Mouse (Mus musculus) liver, adult 2 months (tissue): ENCODE measurements at regions not wholly inside any gene's neighbourhood (a gene's known extent, or its start where the extent isn't known, plus 50 kb on each side); places are given as distances from the start of the nearest gene placed in this dataset.

Experiments
- DNase-seq: peaks from one replicate; pipeline ENCODE4 v3.0.0-alpha.2; 2011; ENCODE audit warnings: low read depth, low spot score; ENCODE audit errors: extremely low read depth
- H3K27ac ChIP-seq: fragments of 200-500 bp; replicated peaks from 2 replicates; pipeline ENCODE4 v1.5.1; 2012; ENCODE audit warnings: low read depth, mild to moderate bottlenecking, control low read depth, inconsistent platforms, low read length; ENCODE audit not compliant: insufficient read depth
- H3K27me3 ChIP-seq: fragments of 200-500 bp; 2 replicates; pipeline ENCODE4 v1.6.1; 2012; ENCODE audit warnings: mild to moderate bottlenecking, moderate library complexity, low read length, inconsistent platforms; ENCODE audit not compliant: control insufficient read depth, insufficient read depth
- H3K36me3 ChIP-seq: fragments of 200-500 bp; 2 replicates; pipeline ENCODE4 v1.6.1; 2012; ENCODE audit warnings: low read length, inconsistent platforms; ENCODE audit not compliant: control insufficient read depth, insufficient read depth
- H3K4me1 ChIP-seq: fragments of 200-500 bp; 2 replicates; pipeline ENCODE4 v1.6.1; 2011; ENCODE audit warnings: low read length; ENCODE audit not compliant: control insufficient read depth, insufficient read depth
- H3K4me3 ChIP-seq: fragments of 200-500 bp; 2 replicates; pipeline ENCODE4 v1.5.1; 2011; ENCODE audit warnings: low read depth, mild to moderate bottlenecking, control low read depth, low read length, moderate library complexity; ENCODE audit not compliant: insufficient read depth
- H3K79me2 ChIP-seq: fragments of 200-500 bp; 2 replicates; pipeline ENCODE4 v1.6.1; 2012; ENCODE audit warnings: inconsistent platforms, mild to moderate bottlenecking, low read length, moderate library complexity; ENCODE audit not compliant: control insufficient read depth, insufficient read depth
- H3K9ac ChIP-seq: fragments of 200-500 bp; 2 replicates; pipeline ENCODE4 v1.6.1; 2012; ENCODE audit warnings: low read depth, mild to moderate bottlenecking, control low read depth, inconsistent platforms, low read length
- CTCF ChIP-seq: fragments of 200-500 bp; IDR thresholded peaks from 2 replicates; pipeline ENCODE4 v1.5.1; 2011; ENCODE audit warnings: low read depth, low read length, control low read depth
- POLR2A ChIP-seq: fragments of 200-500 bp; IDR thresholded peaks from 2 replicates; pipeline ENCODE4 v1.6.1; 2011; ENCODE audit warnings: low read length, control low read depth; ENCODE audit not compliant: insufficient read depth; ENCODE audit errors: extremely low read depth
- WGBS: fragments of 180-500 bp; shearing (Covaris S2); methylation state at CpG from one replicate; pipeline ENCODE4 v1.1.7; 2018; 5-methylcytosine and 5-hydroxymethylcytosine counted together

GRCm38 (mm10) chr1:27895333-27895732 lies 884.7 kb downstream of the Gm597 start:
- H3K27ac ChIP-seq, result no peak overlapping the region
- no peaks in the 10 kb centered on the region for H3K36me3 ChIP-seq
- H3K79me2 ChIP-seq, result no peaks in the 10 kb centered on the region; the same call in 1 of the 2 replicates
- TF ChIP-seq CTCF (peak; percentile 30; the same call in 1 of the 2 replicates), POLR2A (no peak)
- H3K4me3 ChIP-seq, result no peak overlapping the region
- peaks cover 2% of the 10 kb centered on the region; the same call in 1 of the 2 replicates for H3K4me1 ChIP-seq
- H3K9ac ChIP-seq, result no peak overlapping the region
- no peaks in the 10 kb centered on the region for H3K27me3 ChIP-seq
- WGBS, result 73% methylated on average over 1 of the region's 1 CpGs
- DNase-seq, result no peak

- peak; percentile 99 for DNase-seq
- no peak for TF ChIP-seq CTCF
- TF ChIP-seq POLR2A, result no peak
- H3K27me3 ChIP-seq, result no peaks in the 10 kb centered on the region
- no peak overlapping the region for H3K9ac ChIP-seq
- H3K4me1 ChIP-seq, result peaks cover 10% of the 10 kb centered on the region; the same call in 1 of the 2 replicates
- H3K27ac ChIP-seq, result no peak overlapping the region
- no peaks in the 10 kb centered on the region; the same call in 1 of the 2 replicates for H3K79me2 ChIP-seq
- peak overlapping the region; percentile 49; the same call in 1 of the 2 replicates for H3K4me3 ChIP-seq
- no peaks in the 10 kb centered on the region for H3K36me3 ChIP-seq
Measured at GRCm38 (mm10) chr1:27883771-27884170, 896.3 kb downstream of the Gm597 start.
